Mouse (Mus musculus) CH12.LX (cell line): ENCODE measurements at regions not wholly inside any gene's neighbourhood (a gene's known extent, or its start where the extent isn't known, plus 50 kb on each side); places are given as distances from the start of the nearest gene placed in this dataset.

Experiments
- DNase-seq: peaks from one replicate; pipeline ENCODE4 v3.0.0-alpha.2; 2013; ENCODE audit errors: extremely low read depth
- H3K27ac ChIP-seq: 2 replicates; pipeline ENCODE4 v1.5.1; 2012; ENCODE audit warnings: low read depth, mild to moderate bottlenecking, control low read depth, moderate library complexity; ENCODE audit not compliant: insufficient read depth
- H3K27me3 ChIP-seq: replicated peaks from 2 replicates; pipeline ENCODE3; 2012; ENCODE audit warnings: inconsistent platforms
- H3K36me3 ChIP-seq, 2 experiments: replicated peaks in 1 of 2; 2 replicates each; pipeline versions ENCODE3 to v1.6.1; 2012; ENCODE audit warnings: inconsistent platforms in 1 of 2, low read length in 1 of 2, mild to moderate bottlenecking in 1 of 2, mixed read lengths in 1 of 2, moderate library complexity in 1 of 2; ENCODE audit not compliant: control insufficient read depth in 1 of 2, insufficient read depth in 1 of 2
- H3K4me1 ChIP-seq, 2 experiments: 2 replicates each; pipeline ENCODE4 v1.6.1; 2012; ENCODE audit warnings: inconsistent platforms in 1 of 2, moderate library complexity in 1 of 2; ENCODE audit not compliant: insufficient read depth in 2 of 2, control insufficient read depth in 1 of 2
- H3K4me2 ChIP-seq: 2 replicates; pipeline ENCODE4 v1.6.1; 2012; ENCODE audit warnings: low read depth, mild to moderate bottlenecking, control low read depth; ENCODE audit not compliant: poor library complexity, insufficient read depth, severe bottlenecking
- H3K4me3 ChIP-seq, 3 experiments: fragments of 150-350 bp in 1 of 3; sonication (generic) in 1 of 3; replicated peaks in 1 of 3; 2 replicates each; pipeline versions ENCODE3 to v1.5.1; 2011 to 2012; ENCODE audit warnings: low read depth in 2 of 3, low read length in 2 of 3, mild to moderate bottlenecking in 2 of 3, moderate library complexity in 2 of 3, control low read depth in 1 of 3, improper control_type of control experiment in 1 of 3, inconsistent platforms in 1 of 3, mixed read lengths in 1 of 3; ENCODE audit not compliant: poor library complexity in 1 of 3
- H3K79me2 ChIP-seq: replicated peaks from 2 replicates; pipeline ENCODE4 v1.6.1; 2012; ENCODE audit warnings: mild to moderate bottlenecking, moderate library complexity; ENCODE audit not compliant: control insufficient read depth, poor library complexity, insufficient read depth, severe bottlenecking; ENCODE audit errors: extremely low read depth
- H3K9ac ChIP-seq: 2 replicates; pipeline ENCODE4 v1.6.1; 2012; ENCODE audit warnings: low read depth, mild to moderate bottlenecking, control low read depth, moderate library complexity; ENCODE audit not compliant: insufficient read depth
- H3K9me3 ChIP-seq: replicated peaks from 2 replicates; pipeline ENCODE3; 2012; ENCODE audit warnings: low read length, inconsistent platforms, mixed read lengths
- BHLHE40 ChIP-seq: IDR thresholded peaks from 2 replicates; pipeline ENCODE4 v1.6.1; 2011; ENCODE audit warnings: mild to moderate bottlenecking, low read depth, low read length, improper control_type of control experiment
- E2F4 ChIP-seq: IDR thresholded peaks from 2 replicates; pipeline ENCODE4 v1.6.1; 2011; ENCODE audit warnings: low read depth, low read length, improper control_type of control experiment; ENCODE audit not compliant: insufficient replicate concordance
- EP300 ChIP-seq: IDR thresholded peaks from 2 replicates; pipeline ENCODE4 v1.6.1; 2011; ENCODE audit warnings: low read length, improper control_type of control experiment
- HCFC1 ChIP-seq: IDR thresholded peaks from 2 replicates; pipeline ENCODE4 v1.6.1; 2012; ENCODE audit warnings: low read depth, mild to moderate bottlenecking, inconsistent platforms, low read length, improper control_type of control experiment
- IRF4 ChIP-seq: IDR thresholded peaks from 2 replicates; pipeline ENCODE4 v1.6.1; 2014; ENCODE audit warnings: low read depth, mild to moderate bottlenecking, inconsistent platforms, low read length, improper control_type of control experiment
- MAFK ChIP-seq: IDR thresholded peaks from 2 replicates; pipeline ENCODE4 v1.6.1; 2011; ENCODE audit warnings: low read length, improper control_type of control experiment; ENCODE audit not compliant: insufficient replicate concordance
- MAX ChIP-seq: IDR thresholded peaks from 2 replicates; pipeline ENCODE4 v1.6.1; 2011; ENCODE audit warnings: low read length, improper control_type of control experiment
- MXI1 ChIP-seq: IDR thresholded peaks from 2 replicates; pipeline ENCODE4 v1.6.1; 2011; ENCODE audit warnings: mild to moderate bottlenecking, low read depth, low read length, improper control_type of control experiment
- PAX5 ChIP-seq: IDR thresholded peaks from 2 replicates; pipeline ENCODE4 v1.6.1; 2012; ENCODE audit warnings: low read length, inconsistent platforms, mixed read lengths
- SMC3 ChIP-seq: IDR thresholded peaks from 2 replicates; pipeline ENCODE4 v1.6.1; 2011; ENCODE audit warnings: low read depth, low read length, improper control_type of control experiment
- TCF12 ChIP-seq: IDR thresholded peaks from 2 replicates; pipeline ENCODE4 v1.6.1; 2014; ENCODE audit warnings: low read depth, mild to moderate bottlenecking, inconsistent platforms, low read length, improper control_type of control experiment
- UBTF ChIP-seq: IDR thresholded peaks from 2 replicates; pipeline ENCODE4 v1.6.1; 2012; ENCODE audit warnings: low read depth, mild to moderate bottlenecking, inconsistent platforms, low read length, improper control_type of control experiment, moderate library complexity
- USF1 ChIP-seq: IDR thresholded peaks from 2 replicates; pipeline ENCODE4 v1.6.1; 2014; ENCODE audit warnings: low read depth, mild to moderate bottlenecking, inconsistent platforms, low read length, improper control_type of control experiment
- USF2 ChIP-seq: conservative IDR thresholded peaks from 2 replicates; pipeline ENCODE4 v1.6.1; 2011; ENCODE audit warnings: low read depth, low read length, improper control_type of control experiment
- ZKSCAN1 ChIP-seq: IDR thresholded peaks from 2 replicates; pipeline ENCODE4 v1.6.1; 2012; ENCODE audit warnings: low read depth, inconsistent platforms, low read length, improper control_type of control experiment, borderline replicate concordance
- ZMIZ1 ChIP-seq: IDR thresholded peaks from 2 replicates; pipeline ENCODE4 v1.6.1; 2012; ENCODE audit warnings: low read depth, mild to moderate bottlenecking, inconsistent platforms, low read length, improper control_type of control experiment
- dilution Hi-C: fragments of 300-500 bp; cut with MboI; formaldehyde crosslinking; loops from 2 replicates; pipeline ENCODE4 v1.14.3; 2020; ENCODE audit warnings: low sequenced_read_pairs; ENCODE audit not compliant: extremely low pct_unique_long_range_greater_than_20kb, extremely low pct_ligation_motif_present
- in situ Hi-C: fragments of 300-500 bp; cut with MboI; formaldehyde crosslinking; loops from 3 replicates; pipeline ENCODE4 v1.14.3; 2019; ENCODE audit warnings: low sequenced_read_pairs, low pct_ligation_motif_present, low pct_unique_long_range_greater_than_20kb, mixed read lengths

GRCm38 (mm10) chr3:56489154-56489553 lies 305.7 kb upstream of the Nbea start:
- in situ Hi-C loops: no loop called here
- TF ChIP-seq UBTF (no peak), TCF12 (no peak), IRF4 (no peak), MAFK (no peak), MXI1 (no peak), USF2 (no peak), MAX (no peak), USF1 (no peak), ZMIZ1 (no peak), PAX5 (no peak), BHLHE40 (no peak), HCFC1 (no peak)

GRCm38 (mm10) chr3:56485550-56486400 lies 302.3 kb upstream of the Nbea start:
- no peak for DNase-seq
- Histone ChIP-seq H3K4me1 (no peaks in the 10 kb centered on the region), H3K9ac (no peak overlapping the region), H3K79me2 (no peaks in the 10 kb centered on the region), H3K27me3 (no peaks in the 10 kb centered on the region), H3K4me2 (no peak overlapping the region), H3K27ac (no peak overlapping the region), H3K9me3 (peaks cover 42% of the 10 kb centered on the region), H3K36me3 (no peaks in the 10 kb centered on the region), H3K4me3 (no peak overlapping the region)
- dilution Hi-C loops (no loop called here), in situ Hi-C loops (no loop called here)
- no peak for TF ChIP-seq SMC3
- TF ChIP-seq E2F4: no peak
- TF ChIP-seq EP300: no peak
- TF ChIP-seq MAX: no peak
- no peak for TF ChIP-seq ZKSCAN1

More at GRCm38 (mm10) chr3:56489154-56489553, 305.7 kb upstream of the Nbea start:
- Histone ChIP-seq H3K9me3 (peaks cover 51% of the 10 kb centered on the region), H3K79me2 (no peaks in the 10 kb centered on the region), H3K4me1 (no peaks in the 10 kb centered on the region), H3K36me3 (no peaks in the 10 kb centered on the region), H3K27me3 (no peaks in the 10 kb centered on the region), H3K9ac (no peak overlapping the region), H3K4me2 (no peak overlapping the region), H3K4me3 (no peak overlapping the region), H3K27ac (no peak overlapping the region)
- dilution Hi-C loops: no loop called here
- no peak for DNase-seq
